Mouse (Mus musculus): ENCODE results near the gene Btf3. TPM values are rescaled to one million over a fixed set of nuclear protein-coding genes. Genes with fewer than 3 reads are reported as not detected.
A peak's percentile ranks its signal among the peaks of the same experiment; 100 is the strongest.

Btf3 gene
- polyA plus RNA-seq, 1 experiment from 2014 or later: 559 TPM

- no peak overlapping the region for H3K9ac ChIP-seq (ENCODE audit: low read length)
- WGBS: 14% methylated on average over 14 of the region's 14 CpGs
- H3K27ac ChIP-seq (replicated peaks): no peak overlapping the region
- no peak overlapping the region for H3K4me2 ChIP-seq (replicated peaks; ENCODE audit: low read depth)
- no peak for TF ChIP-seq EP300 (optimal IDR thresholded peaks at IDR 0.05)
- TF ChIP-seq CTCF (IDR thresholded peaks at IDR 0.05; ENCODE audit: low read depth): no peak
- H3K9me3 ChIP-seq (ENCODE audit: control insufficient read depth, low read length): no peaks in the 10 kb centered on the region
- no peak overlapping the region for H3K4me3 ChIP-seq (ENCODE audit: low read depth, low read length)
- H3K27me3 ChIP-seq (ENCODE audit: control insufficient read depth, insufficient read depth, low read length): peaks cover 31% of the 10 kb centered on the region
- peaks cover 3% of the 10 kb centered on the region; the same call in 1 of the 2 replicates for H3K4me1 ChIP-seq (replicated peaks; ENCODE audit: control insufficient read depth, insufficient read depth)
- DNase-seq (ENCODE audit: low spot score) (no peak), ATAC-seq (ENCODE audit: low FRiP score, low TSS enrichment) (no peak)
- no peaks in the 10 kb centered on the region for H3K36me3 ChIP-seq (ENCODE audit: control insufficient read depth, insufficient read depth, low read length)
Measured at GRCm38 (mm10) chr13:98352381-98352975, 35.7 kb upstream of the Btf3 start.

- Histone ChIP-seq H3K4me3 (ENCODE audit: low read depth, low read length) (no peak overlapping the region), H3K27ac (replicated peaks) (no peak overlapping the region), H3K36me3 (ENCODE audit: control insufficient read depth, insufficient read depth, low read length) (no peaks in the 10 kb centered on the region), H3K9ac (ENCODE audit: low read length) (no peak overlapping the region), H3K9me3 (ENCODE audit: control insufficient read depth, low read length) (no peaks in the 10 kb centered on the region), H3K4me1 (replicated peaks; ENCODE audit: control insufficient read depth, insufficient read depth) (peaks cover 3% of the 10 kb centered on the region; the same call in 1 of the 2 replicates), H3K4me2 (replicated peaks; ENCODE audit: low read depth) (no peak overlapping the region), H3K27me3 (ENCODE audit: control insufficient read depth, insufficient read depth, low read length) (peaks cover 30% of the 10 kb centered on the region)
- DNase-seq (ENCODE audit: low spot score) (peak; percentile 57), ATAC-seq (ENCODE audit: low FRiP score, low TSS enrichment) (peak; percentile 33; the same call in 1 of the 2 replicates)
- WGBS: 17% methylated on average over 8 of the region's 8 CpGs
- TF ChIP-seq CTCF (IDR thresholded peaks at IDR 0.05; ENCODE audit: low read depth): peak; percentile 74
- no peak for TF ChIP-seq EP300 (optimal IDR thresholded peaks at IDR 0.05)
Measured at GRCm38 (mm10) chr13:98351527-98351926, 34.7 kb upstream of the Btf3 start.

GRCm38 (mm10) chr13:98349491-98349890, 32.7 kb upstream of the Btf3 start:
- no peak for TF ChIP-seq CTCF (IDR thresholded peaks at IDR 0.05; ENCODE audit: low read depth)
- no peak for TF ChIP-seq EP300 (optimal IDR thresholded peaks at IDR 0.05)
- H3K9ac ChIP-seq (ENCODE audit: low read length): no peak overlapping the region
- ATAC-seq (ENCODE audit: low FRiP score, low TSS enrichment) (no peak), DNase-seq (ENCODE audit: low spot score) (no peak)
- peaks cover 21% of the 10 kb centered on the region for H3K27me3 ChIP-seq (ENCODE audit: control insufficient read depth, insufficient read depth, low read length)
- H3K4me2 ChIP-seq (replicated peaks; ENCODE audit: low read depth): no peak overlapping the region
- WGBS: 82% methylated on average over 4 of the region's 4 CpGs
- H3K4me3 ChIP-seq (ENCODE audit: low read depth, low read length): no peak overlapping the region
- no peak overlapping the region for H3K27ac ChIP-seq (replicated peaks)
- no peaks in the 10 kb centered on the region for H3K9me3 ChIP-seq (ENCODE audit: control insufficient read depth, low read length)
- peaks cover 2% of the 10 kb centered on the region; the same call in 1 of the 2 replicates for H3K4me1 ChIP-seq (replicated peaks; ENCODE audit: control insufficient read depth, insufficient read depth)
- H3K36me3 ChIP-seq (ENCODE audit: control insufficient read depth, insufficient read depth, low read length): no peaks in the 10 kb centered on the region

- Histone ChIP-seq H3K27me3 (ENCODE audit: control insufficient read depth, insufficient read depth, low read length) (no peaks in the 10 kb centered on the region), H3K4me3 (ENCODE audit: low read depth, low read length) (no peak overlapping the region), H3K4me2 (replicated peaks; ENCODE audit: low read depth) (no peak overlapping the region), H3K9me3 (ENCODE audit: control insufficient read depth, low read length) (no peaks in the 10 kb centered on the region), H3K27ac (replicated peaks) (no peak overlapping the region), H3K9ac (ENCODE audit: low read length) (no peak overlapping the region), H3K36me3 (ENCODE audit: control insufficient read depth, insufficient read depth, low read length) (no peaks in the 10 kb centered on the region), H3K4me1 (replicated peaks; ENCODE audit: control insufficient read depth, insufficient read depth) (no peaks in the 10 kb centered on the region)
- DNase-seq (ENCODE audit: low spot score) (no peak), ATAC-seq (ENCODE audit: low FRiP score, low TSS enrichment) (no peak)
- WGBS: 67% methylated on average over 5 of the region's 5 CpGs
- TF ChIP-seq CTCF (IDR thresholded peaks at IDR 0.05; ENCODE audit: low read depth): no peak
- TF ChIP-seq EP300 (optimal IDR thresholded peaks at IDR 0.05): no peak
Measured at GRCm38 (mm10) chr13:98340506-98340905, 23.7 kb upstream of the Btf3 start.

- TF ChIP-seq CTCF (IDR thresholded peaks at IDR 0.05; ENCODE audit: low read depth) (no peak), EP300 (optimal IDR thresholded peaks at IDR 0.05) (no peak)
- ATAC-seq (ENCODE audit: low FRiP score, low TSS enrichment) (no peak), DNase-seq (ENCODE audit: low spot score) (no peak)
- no peak overlapping the region for H3K4me3 ChIP-seq (ENCODE audit: low read depth, low read length)
- H3K9me3 ChIP-seq (ENCODE audit: control insufficient read depth, low read length): no peaks in the 10 kb centered on the region
- no peak overlapping the region for H3K4me2 ChIP-seq (replicated peaks; ENCODE audit: low read depth)
- WGBS: 81% methylated on average over 1 of the region's 1 CpGs
- H3K27me3 ChIP-seq (ENCODE audit: control insufficient read depth, insufficient read depth, low read length): no peaks in the 10 kb centered on the region
- no peak overlapping the region for H3K27ac ChIP-seq (replicated peaks)
- H3K4me1 ChIP-seq (replicated peaks; ENCODE audit: control insufficient read depth, insufficient read depth): no peaks in the 10 kb centered on the region
- H3K36me3 ChIP-seq (ENCODE audit: control insufficient read depth, insufficient read depth, low read length): no peaks in the 10 kb centered on the region
- H3K9ac ChIP-seq (ENCODE audit: low read length): no peak overlapping the region
Measured at GRCm38 (mm10) chr13:98336205-98336604, 19.4 kb upstream of the Btf3 start.

GRCm38 (mm10) chr13:98332106-98332505, 15.3 kb upstream of the Btf3 start:
- H3K4me1 ChIP-seq (replicated peaks; ENCODE audit: control insufficient read depth, insufficient read depth): no peaks in the 10 kb centered on the region
- no peak for TF ChIP-seq EP300 (optimal IDR thresholded peaks at IDR 0.05)
- peak; percentile 68 for TF ChIP-seq CTCF (IDR thresholded peaks at IDR 0.05; ENCODE audit: low read depth)
- H3K9ac ChIP-seq (ENCODE audit: low read length): no peak overlapping the region
- no peak for ATAC-seq (ENCODE audit: low FRiP score, low TSS enrichment)
- H3K4me3 ChIP-seq (ENCODE audit: low read depth, low read length): no peak overlapping the region
- H3K27me3 ChIP-seq (ENCODE audit: control insufficient read depth, insufficient read depth, low read length): no peaks in the 10 kb centered on the region
- 43% methylated on average over 2 of the region's 2 CpGs for WGBS
- no peak overlapping the region for H3K4me2 ChIP-seq (replicated peaks; ENCODE audit: low read depth)
- no peaks in the 10 kb centered on the region for H3K9me3 ChIP-seq (ENCODE audit: control insufficient read depth, low read length)
- H3K27ac ChIP-seq (replicated peaks): no peak overlapping the region
- peak; percentile 42 for DNase-seq (ENCODE audit: low spot score)
- no peaks in the 10 kb centered on the region for H3K36me3 ChIP-seq (ENCODE audit: control insufficient read depth, insufficient read depth, low read length)
